Mouse (Mus musculus): ENCODE measurements at regions not wholly inside any gene's neighbourhood (a gene's known extent, or its start where the extent isn't known, plus 50 kb on each side); places are given as distances from the start of the nearest gene placed in this dataset.
"Not testable (repeated sequence)": the region's sequence is repeated elsewhere in the genome, so short reads cannot be mapped to it uniquely, and the experiment has no call there.

DNA sequence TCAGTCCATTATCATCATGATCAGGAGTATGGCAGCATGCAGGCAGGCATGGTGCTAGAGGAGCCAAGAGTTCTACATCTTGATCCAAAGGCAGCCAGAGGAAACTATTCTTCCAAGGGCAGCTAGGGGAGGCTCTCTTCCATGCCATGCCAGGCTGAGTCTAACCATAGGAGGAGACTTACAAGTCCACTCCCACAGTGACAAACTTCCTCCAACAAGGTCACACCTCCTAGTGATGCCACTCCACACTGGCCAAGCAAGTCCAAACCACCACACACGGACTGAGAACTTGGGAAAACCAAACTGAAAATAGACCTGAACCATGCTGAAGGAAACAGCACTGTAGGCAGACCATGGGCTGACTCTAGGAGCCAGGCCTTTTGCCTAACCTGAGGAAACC lies 197.4 kb downstream of the Prex1 start:
- no peak for DNase-seq

DNA sequence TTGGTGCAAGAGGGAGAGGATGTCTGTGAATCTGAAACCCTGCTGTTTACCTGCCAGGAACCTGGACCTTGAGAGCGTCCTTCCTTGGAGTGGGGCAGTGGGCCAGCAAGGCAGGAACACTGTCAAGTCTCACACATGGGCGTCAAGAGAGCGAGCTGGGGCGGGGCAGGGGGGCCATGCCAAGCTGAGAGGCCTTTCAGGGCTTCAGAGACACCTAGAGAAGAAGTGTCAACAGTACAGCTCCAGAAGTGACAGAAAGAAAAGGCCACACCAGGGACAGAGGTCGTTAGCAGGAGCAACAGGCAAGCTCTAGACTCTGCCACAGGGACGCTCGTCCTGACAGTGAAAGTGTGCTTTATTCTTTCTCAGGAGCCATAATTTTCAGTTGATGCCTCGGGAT lies 199.0 kb downstream of the Prex1 start:
- no peak for DNase-seq

GRCm38 (mm10) chr2:166512488-166512887 lies 201.1 kb downstream of the Prex1 start:
- DNase-seq = no peak

DNA sequence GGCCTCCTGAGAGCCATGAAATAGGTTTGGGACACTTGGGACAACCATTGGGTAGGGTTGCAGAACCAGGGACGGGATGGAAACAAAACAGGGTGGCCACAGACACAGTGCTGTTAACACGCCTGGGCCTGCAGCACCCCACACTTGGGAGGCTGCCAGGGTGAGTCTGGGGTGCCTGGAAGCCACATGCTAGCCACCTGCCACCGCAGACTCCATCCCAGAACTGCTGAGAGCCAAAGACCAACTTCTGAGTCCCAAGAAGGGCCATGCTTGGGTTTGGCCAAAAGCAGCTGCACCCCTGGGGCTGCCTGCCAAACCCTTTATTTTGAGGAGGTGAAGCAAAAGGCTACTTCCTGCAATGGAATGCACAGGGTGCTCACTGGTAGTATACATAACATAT lies 202.2 kb downstream of the Prex1 start:
- not testable (repeated sequence) for DNase-seq

- DNase-seq = no peak
These were observed 202.9 kb downstream of the Prex1 start for GRCm38 (mm10) chr2:166510776-166511175.

- no peak for DNase-seq
These were observed 204.0 kb downstream of the Prex1 start for GRCm38 (mm10) chr2:166509591-166509990.

GRCm38 (mm10) chr2:166508656-166509420 lies 204.8 kb downstream of the Prex1 start:
- DNase-seq = no peak

GRCm38 (mm10) chr2:166505309-166505708 lies 208.3 kb downstream of the Prex1 start:
- no peak for DNase-seq

- DNase-seq = no peak
These were observed 210.0 kb downstream of the Prex1 start for GRCm38 (mm10) chr2:166503666-166504065.

- DNase-seq = no peak
These were observed 220.7 kb downstream of the Prex1 start for GRCm38 (mm10) chr2:166492895-166493294.

DNA sequence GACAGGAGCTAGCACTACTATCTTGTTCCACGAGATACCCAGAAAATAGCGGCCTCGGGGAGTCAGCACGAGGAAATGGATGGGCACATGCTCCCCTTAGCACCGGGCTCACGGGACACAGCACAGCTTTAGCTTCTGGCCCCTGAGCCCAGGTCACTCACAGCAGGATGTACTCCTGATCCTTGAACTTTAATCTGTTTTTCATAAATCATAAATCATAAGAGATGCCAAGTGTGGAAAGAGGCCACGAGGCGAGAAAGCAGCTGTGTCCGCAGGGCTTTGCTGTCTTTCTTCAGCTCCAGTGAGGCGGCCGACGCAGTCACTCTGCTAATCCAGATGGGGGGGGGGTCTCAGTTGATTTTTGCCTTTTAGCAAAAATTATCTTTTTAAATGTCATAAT lies 221.2 kb downstream of the Prex1 start:
- no peak for DNase-seq

DNA sequence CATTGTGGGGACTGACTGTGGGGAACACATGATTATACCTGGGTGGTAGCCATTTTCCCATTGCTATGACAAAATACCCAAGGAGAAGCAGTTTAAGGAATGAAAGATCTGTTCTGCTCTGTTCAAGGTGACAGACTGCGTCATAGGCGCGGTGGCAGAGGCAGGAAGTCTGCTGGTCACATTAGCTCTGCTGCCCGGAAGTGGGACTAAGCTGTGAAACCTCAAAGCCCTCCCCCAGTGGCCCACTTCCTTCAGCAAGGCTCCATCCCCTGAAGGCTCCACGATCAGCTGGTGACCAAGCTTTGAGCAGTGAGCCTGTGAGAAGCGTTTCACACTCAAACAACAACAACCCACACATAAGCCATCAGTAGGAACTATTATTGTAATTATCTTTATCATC lies 221.8 kb downstream of the Prex1 start:
- no peak for DNase-seq

- no peak for DNase-seq
These were observed 224.4 kb downstream of the Prex1 start for GRCm38 (mm10) chr2:166489041-166489872.

DNA sequence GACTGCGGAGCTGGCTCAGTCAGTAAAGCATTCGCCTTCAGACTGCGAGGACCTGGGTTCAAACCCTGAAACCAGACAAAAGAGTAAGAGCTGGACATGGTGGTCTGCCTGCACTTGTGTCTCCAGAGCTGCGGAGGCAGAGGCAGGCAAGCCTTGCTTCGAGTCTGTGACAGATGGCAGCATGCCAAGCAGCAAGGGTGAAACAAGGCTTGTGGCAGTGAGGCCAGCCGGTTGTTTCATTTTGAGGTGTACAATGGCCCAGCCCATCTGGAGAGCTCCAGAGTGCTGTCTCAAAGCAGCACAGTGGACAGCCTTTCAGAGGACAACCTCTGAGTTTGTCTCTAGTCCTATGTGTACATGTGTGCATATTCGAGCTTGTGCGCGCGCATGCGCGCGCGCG lies 225.9 kb downstream of the Prex1 start:
- DNase-seq = no peak

DNA sequence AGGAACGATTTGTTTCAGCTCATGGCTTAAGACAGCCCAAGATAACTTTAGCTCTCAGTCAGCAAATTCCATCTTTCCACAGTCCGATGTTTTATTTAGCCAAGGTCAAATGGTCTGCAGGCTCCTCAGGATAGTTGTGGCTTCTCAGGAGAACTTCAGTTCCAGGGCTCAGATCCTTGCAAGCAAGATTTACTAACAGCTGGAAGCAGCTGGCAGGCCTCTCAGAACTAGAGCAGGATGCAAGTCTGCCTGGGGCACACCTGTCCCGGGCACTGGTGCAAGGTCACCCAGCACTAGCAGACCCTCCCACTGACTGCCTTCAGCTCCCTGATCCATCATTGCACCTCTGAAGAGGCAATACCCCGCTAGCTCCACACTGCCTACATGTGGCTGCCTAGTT lies 227.8 kb downstream of the Prex1 start:
- DNase-seq = peak in 1 of 2 experiments; percentile 35

- no peak for DNase-seq
These were observed 228.3 kb downstream of the Prex1 start for GRCm38 (mm10) chr2:166485361-166485760.

DNA sequence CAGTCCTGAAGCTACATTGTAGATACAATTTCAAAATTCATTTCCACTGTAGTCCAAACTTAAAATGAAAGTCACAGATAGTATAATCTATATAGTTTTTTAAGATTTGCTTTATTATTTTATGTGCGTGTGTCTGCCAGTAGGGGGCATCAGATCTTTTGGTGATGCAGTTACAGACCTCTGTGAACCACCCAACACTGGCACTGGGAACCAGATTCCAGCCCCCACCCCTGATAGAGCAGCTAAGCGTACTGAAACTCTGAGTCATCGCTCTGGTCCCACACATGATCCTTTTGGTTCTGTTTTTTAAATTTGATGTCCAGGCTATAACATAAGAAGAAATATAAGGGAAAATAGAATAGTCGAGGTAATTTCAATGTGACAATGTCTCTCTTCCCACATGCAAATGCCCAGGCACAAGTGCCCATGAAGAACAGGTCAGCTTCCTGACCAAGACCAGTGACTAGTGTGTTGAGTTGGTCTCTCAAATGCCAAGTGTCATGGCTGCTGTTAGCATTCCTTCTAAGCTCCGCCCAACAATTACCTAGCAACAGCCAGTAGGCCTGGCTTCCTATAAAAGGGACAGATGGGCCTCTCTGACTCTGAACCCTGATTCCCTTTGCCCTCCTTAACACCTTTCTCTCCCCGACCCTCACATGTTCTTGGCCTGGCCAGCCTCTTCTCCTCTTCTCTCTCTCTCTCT lies 229.9 kb downstream of the Prex1 start:
- no peak for DNase-seq

DNA sequence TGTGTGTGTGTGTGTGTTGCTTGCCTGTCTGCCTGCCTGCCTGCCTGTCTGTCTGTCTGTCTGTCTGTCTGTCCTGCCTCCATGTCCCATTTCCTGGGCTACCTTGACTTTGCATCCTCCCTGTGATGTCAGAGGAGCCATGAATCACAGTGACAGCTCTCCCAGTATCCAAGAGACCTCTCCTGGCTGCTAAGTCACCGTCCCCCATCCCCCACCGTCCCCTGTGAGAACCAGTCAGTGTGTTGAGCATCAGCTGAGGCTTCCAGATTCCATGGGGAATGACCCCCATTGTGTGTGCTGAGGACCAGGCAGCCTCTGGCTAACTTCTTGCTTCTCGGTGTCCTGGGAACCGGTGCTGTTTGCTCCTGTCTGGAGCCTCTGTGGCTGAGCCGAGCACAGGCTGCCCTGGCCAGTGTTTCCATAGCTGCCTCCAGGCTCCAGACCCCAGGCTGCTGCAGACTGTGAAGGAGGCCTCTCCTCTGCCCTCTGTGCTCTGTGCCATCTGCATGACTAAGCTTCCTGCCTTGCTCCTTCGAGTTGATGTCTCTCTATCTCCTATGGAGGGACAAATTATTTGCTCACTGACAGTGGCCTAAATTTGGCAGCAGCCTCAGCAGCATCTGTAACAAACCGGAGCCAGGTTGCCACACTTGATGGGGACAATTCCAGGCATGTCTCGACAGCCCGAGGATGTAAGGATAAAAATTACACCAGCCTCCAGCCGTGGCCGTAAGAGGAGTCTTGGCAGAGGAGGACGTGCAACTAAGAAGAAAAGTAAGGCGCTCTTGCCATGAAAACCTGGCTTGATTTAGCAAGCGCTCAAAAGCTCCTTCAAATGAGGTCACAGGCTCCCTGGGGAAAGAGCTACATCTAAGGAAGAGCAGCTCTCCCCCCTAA lies 230.7 kb downstream of the Prex1 start:
- no peak for DNase-seq

GRCm38 (mm10) chr2:166481774-166482173 lies 231.9 kb downstream of the Prex1 start:
- DNase-seq = no peak

GRCm38 (mm10) chr2:166481362-166481761 lies 232.3 kb downstream of the Prex1 start:
- DNase-seq = no peak

DNA sequence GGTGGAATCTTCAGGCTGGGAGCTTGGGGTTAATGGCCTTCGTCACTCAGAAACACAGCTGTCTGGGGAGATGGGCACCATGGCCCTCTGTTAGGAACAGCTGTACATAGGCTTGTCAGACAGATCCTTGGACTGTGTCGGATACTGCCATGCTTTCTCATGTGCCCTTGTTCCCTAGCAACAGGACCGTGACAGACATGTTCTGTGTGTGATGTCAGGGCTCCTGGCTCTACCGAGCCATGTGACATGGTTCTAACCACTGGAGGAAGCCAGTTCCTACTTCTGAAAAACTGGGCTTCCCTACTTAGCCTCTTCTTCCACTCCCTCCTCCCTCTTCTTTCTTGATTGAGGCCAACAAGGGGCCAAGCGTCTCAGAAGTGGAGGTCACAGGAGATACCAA lies 232.7 kb downstream of the Prex1 start:
- DNase-seq = no peak

DNA sequence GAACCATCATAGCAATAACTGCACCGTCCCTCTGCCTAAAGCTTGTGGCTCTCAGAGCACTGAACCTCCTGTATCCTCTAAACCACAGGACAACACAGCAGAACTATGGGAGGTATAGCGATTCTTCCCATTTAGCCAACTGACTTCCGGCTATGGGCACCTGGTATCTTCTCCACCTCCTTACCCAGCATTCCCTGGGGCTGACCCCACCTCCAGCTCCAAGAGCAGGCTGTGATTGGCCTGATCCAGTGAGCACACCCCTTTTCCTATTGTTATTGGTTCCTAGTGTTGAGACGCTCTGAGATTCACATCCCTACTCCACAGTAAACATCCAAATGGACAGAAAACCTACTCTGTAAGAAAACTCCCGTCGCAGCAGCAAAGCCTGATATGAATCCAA lies 236.7 kb downstream of the Prex1 start:
- DNase-seq = no peak

DNA sequence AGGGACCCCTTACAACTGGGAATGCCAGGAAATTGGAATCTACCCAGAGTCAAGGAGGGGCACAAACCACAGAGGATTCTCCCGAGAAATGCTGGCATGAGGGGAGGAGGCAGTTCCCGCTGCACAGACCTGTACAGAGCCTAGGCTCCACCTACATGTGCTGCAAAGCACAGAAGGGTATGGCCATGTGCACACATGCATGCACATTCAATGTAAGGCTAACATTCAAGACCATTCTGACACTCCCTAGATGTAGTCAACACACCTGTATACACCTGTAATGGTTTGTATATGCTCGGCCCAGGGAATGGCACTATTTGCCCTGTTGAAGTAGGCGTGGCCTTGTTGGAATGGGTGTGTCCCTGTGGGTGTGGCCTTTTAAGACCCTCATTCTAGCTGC lies 238.0 kb downstream of the Prex1 start:
- no peak for DNase-seq
